Mouse (Mus musculus) lung, embryonic 16.5 days (tissue): ENCODE measurements around the gene Mmaa. TPM values are rescaled to one million over a fixed set of nuclear protein-coding genes. Genes with fewer than 3 reads are reported as not detected.

Experiments
- ATAC-seq: fragments of 200-750 bp; cut with Nextera tagmentation; 2 replicates; pipeline ENCODE4 v1.8.0; 2017; ENCODE audit warnings: low read depth, mild to moderate bottlenecking, moderate library complexity
- H3K27ac ChIP-seq: fragments of 300-500 bp; sonication (generic); 2 replicates; pipeline ENCODE4 v1.5.1; 2014; ENCODE audit warnings: mild to moderate bottlenecking, control low read depth, low read length
- H3K27me3 ChIP-seq: fragments of 300-500 bp; sonication (generic); 2 replicates; pipeline ENCODE4 v1.6.1; 2014; ENCODE audit warnings: low read depth, low read length, mixed read lengths; ENCODE audit not compliant: control insufficient read depth, insufficient read depth
- H3K36me3 ChIP-seq: fragments of 300-500 bp; sonication (generic); 2 replicates; pipeline ENCODE4 v1.6.1; 2014; ENCODE audit warnings: low read length; ENCODE audit not compliant: control insufficient read depth, insufficient read depth
- H3K4me1 ChIP-seq: fragments of 300-500 bp; sonication (generic); replicated peaks from 2 replicates; pipeline ENCODE4 v1.6.1; 2014; ENCODE audit warnings: low read length, mixed read lengths; ENCODE audit not compliant: control insufficient read depth, insufficient read depth
- H3K4me2 ChIP-seq: fragments of 300-500 bp; sonication (generic); 2 replicates; pipeline ENCODE4 v1.6.1; 2014; ENCODE audit warnings: low read depth, low read length, control low read depth
- H3K4me3 ChIP-seq: fragments of 300-500 bp; sonication (generic); 2 replicates; pipeline ENCODE4 v1.5.1; 2014; ENCODE audit warnings: mild to moderate bottlenecking, low read length, control low read depth
- H3K9ac ChIP-seq: fragments of 300-500 bp; sonication (generic); 2 replicates; pipeline ENCODE4 v1.6.1; 2014; ENCODE audit warnings: low read length, control low read depth
- H3K9me3 ChIP-seq: fragments of 300-500 bp; sonication (generic); 2 replicates; pipeline ENCODE4 v1.6.1; 2016; ENCODE audit warnings: low read length; ENCODE audit not compliant: control insufficient read depth
- WGBS: fragments of 180-500 bp; shearing (Covaris S2); extraction: QIAGEN DNeasy Blood & Tissue Kit; methylation state at CpG from one replicate; pipeline ENCODE4 v1.1.7; 2014; 5-methylcytosine and 5-hydroxymethylcytosine counted together
- polyA plus RNA-seq: library from polyadenylated mRNA; unstranded; fragments of >200 nt; fragmentation: Nextera tagmentation; extraction: Ambion mirVana; gene quantifications from 2 replicates; pipeline ENCODE4 v1.2.1, GENCODE M21; 2015

Mmaa gene
- polyA plus RNA-seq, 1 experiment from 2014 or later: 12.0 TPM

DNA sequence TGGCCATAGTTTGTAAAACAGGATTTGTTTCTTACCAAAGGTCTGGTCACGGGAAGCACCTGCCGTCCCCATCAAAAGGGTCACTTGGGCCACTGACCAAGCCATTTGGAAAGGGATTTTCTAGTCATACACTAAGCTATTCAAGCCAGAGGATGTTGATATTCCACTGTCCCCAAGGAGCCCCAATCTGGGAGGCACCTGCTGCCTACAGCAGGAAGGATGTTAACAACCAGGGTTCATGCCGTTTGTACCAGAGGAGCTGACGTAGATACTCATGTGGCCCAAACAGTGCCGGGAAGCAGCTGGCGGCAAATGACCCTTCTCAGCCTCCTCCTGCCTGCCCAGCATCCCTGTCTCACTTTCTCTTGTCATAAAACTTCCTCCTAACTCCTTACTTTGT lies 30.8 kb upstream of the Mmaa start:
- H3K9ac ChIP-seq: no peak overlapping the region
- no peak overlapping the region for H3K27ac ChIP-seq
- H3K27me3 ChIP-seq: no peaks in the 10 kb centered on the region
- H3K9me3 ChIP-seq: no peaks in the 10 kb centered on the region
- peaks cover 9% of the 10 kb centered on the region for H3K4me1 ChIP-seq
- ATAC-seq: peak; percentile 68
- 70% methylated on average over 6 of the region's 6 CpGs for WGBS
- H3K4me3 ChIP-seq: no peak overlapping the region
- no peaks in the 10 kb centered on the region for H3K36me3 ChIP-seq
- H3K4me2 ChIP-seq: no peak overlapping the region

DNA sequence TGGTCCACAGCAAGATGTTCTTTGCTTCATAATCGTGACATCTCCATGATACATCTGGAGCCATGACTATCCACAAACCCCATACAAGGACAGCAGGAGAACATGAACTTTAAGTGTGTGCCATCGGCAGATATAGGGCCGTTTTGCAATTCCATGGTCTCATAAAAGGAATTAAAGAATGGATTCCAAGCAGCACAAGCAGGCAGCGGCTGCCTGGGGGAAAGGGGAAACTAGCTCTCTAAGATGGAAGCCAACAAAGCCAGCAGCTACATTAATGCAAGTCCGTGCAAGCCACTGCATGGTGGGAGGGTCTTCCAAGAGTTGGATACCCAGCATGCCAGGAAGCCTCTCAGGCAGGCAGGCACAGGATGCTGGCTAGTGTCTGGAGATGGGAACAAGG lies 30.2 kb upstream of the Mmaa start:
- Histone ChIP-seq H3K4me1 (peaks cover 9% of the 10 kb centered on the region), H3K4me3 (no peak overlapping the region), H3K9me3 (no peaks in the 10 kb centered on the region), H3K27ac (0 out of 2 replicates have a peak overlapping the region, but pooled peaks have one; percentile 1), H3K27me3 (no peaks in the 10 kb centered on the region), H3K36me3 (no peaks in the 10 kb centered on the region), H3K4me2 (no peak overlapping the region), H3K9ac (no peak overlapping the region)
- 72% methylated on average over 5 of the region's 5 CpGs for WGBS
- ATAC-seq: 0 out of 2 replicates have a peak, but pooled peaks have one; percentile 7

DNA sequence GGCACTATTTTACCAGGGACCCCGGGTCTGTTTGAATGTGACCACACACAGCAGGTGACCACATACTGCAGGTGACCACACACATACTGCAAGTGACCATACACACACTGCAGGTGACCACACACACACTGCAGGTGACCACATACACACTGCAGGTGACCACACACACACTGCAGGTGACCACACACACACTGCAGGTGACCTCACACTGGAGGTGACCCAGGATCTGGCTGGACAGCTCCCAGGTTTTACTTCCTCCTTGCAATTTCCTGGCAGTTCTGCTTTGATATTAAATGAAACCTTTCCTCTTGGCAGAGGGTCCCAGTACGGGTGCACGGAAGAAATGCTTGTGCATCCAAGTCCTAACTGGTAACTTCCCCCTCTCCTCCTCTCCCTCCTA lies 29.3 kb upstream of the Mmaa start:
- Histone ChIP-seq H3K27ac (no peak overlapping the region), H3K4me3 (no peak overlapping the region), H3K9ac (no peak overlapping the region), H3K4me1 (peaks cover 9% of the 10 kb centered on the region), H3K9me3 (no peaks in the 10 kb centered on the region), H3K27me3 (no peaks in the 10 kb centered on the region), H3K4me2 (no peak overlapping the region), H3K36me3 (no peaks in the 10 kb centered on the region)
- no peak for ATAC-seq
- 39% methylated on average over 3 of the region's 3 CpGs for WGBS

DNA sequence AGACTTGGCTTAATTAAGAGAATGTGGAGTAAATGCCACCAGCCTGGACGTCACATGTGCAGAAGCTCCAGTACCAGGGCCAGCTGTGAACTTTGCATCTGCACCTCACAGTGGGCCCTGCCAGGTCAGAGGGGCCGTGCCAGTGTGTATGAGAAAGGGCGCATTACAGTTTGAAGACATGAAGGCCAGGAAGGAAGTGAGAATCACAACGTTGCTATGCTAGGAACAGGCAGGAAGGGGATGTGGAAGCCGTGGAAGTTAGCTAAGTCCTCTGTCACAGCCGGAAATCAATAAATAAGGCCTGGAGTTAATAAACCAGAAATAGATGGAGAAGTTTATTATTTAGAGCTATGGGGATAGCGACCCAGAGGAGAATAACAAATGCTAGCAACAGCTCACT lies 28.4 kb upstream of the Mmaa start:
- Histone ChIP-seq H3K27me3 (no peaks in the 10 kb centered on the region), H3K4me1 (peaks cover 9% of the 10 kb centered on the region), H3K27ac (peak overlapping the region; percentile 47; the same call in 1 of the 2 replicates), H3K9me3 (no peaks in the 10 kb centered on the region), H3K9ac (no peak overlapping the region), H3K4me2 (no peak overlapping the region), H3K36me3 (no peaks in the 10 kb centered on the region), H3K4me3 (no peak overlapping the region)
- 43% methylated on average over 7 of the region's 7 CpGs for WGBS
- peak; percentile 66 for ATAC-seq

DNA sequence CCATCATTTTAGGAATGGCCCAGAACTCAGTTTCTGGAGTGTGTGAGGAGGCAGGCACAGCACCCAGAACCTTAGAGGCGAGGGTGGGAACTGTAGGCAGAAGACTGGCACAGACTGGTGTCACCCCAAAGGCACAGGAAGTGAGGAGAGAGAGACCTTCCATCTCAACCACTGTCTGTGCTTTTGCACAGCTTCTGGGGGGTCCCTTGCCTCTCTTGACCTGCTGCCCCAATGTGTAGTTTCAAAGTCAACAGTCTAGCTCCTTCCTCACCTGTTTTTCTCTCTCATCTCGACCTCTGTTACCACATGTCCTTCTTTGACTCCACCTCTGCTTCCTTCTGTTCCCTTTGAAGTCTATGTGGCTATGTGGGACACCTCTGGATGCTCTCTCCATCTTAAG lies 16.1 kb upstream of the Mmaa start:
- WGBS: 50% methylated on average over 2 of the region's 2 CpGs
- Histone ChIP-seq H3K27me3 (no peaks in the 10 kb centered on the region), H3K4me3 (no peak overlapping the region), H3K27ac (no peak overlapping the region), H3K9me3 (no peaks in the 10 kb centered on the region), H3K36me3 (no peaks in the 10 kb centered on the region), H3K4me1 (no peaks in the 10 kb centered on the region), H3K4me2 (no peak overlapping the region), H3K9ac (no peak overlapping the region)
- no peak for ATAC-seq

DNA sequence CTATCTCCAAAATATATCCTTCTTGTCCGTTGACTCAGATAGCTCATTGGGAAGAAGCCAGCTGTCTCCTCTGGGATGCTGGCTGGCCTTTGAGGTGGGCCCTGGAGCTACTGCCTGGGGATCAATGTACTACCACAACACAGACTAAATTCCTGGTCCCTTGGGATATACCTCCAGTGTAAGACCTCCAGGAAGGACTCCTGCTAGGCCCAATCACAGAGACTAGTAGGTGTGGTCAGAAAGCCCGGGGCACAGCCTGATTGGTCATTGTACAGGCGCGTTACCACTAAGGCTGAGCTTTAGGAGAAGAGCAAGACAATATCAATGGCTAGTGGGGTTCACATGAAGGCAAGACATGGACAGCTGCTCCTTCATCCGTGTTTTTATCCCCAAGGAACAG lies 11.2 kb upstream of the Mmaa start:
- 68% methylated on average over 5 of the region's 5 CpGs for WGBS

DNA sequence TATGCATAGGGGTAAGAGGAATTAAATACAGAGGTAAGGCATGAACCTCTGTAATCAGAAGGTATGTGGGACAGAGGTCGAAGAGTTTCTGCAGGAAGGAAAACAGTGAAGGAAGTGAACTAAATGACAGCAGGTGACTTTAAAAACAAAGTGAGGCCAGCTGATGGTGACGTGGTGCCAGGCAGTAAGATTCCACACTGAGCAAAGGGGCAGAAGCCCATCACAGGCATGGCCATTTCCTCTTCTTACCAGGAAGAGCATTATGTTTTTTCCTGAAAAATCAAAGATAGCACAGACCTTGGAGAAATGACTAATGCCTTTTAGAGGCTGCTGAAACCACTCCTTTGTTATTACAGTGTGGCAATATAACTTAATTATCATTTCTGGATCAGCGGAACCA lies 6.8 kb upstream of the Mmaa start:
- no peak overlapping the region for H3K4me3 ChIP-seq
- no peaks in the 10 kb centered on the region for H3K36me3 ChIP-seq
- no peak overlapping the region for H3K9ac ChIP-seq
- no peaks in the 10 kb centered on the region for H3K27me3 ChIP-seq
- no peaks in the 10 kb centered on the region for H3K9me3 ChIP-seq
- no peaks in the 10 kb centered on the region; the same call in 1 of the 2 replicates for H3K4me1 ChIP-seq
- WGBS: 62% methylated on average over 3 of the region's 3 CpGs
- H3K4me2 ChIP-seq: no peak overlapping the region
- no peak overlapping the region for H3K27ac ChIP-seq
- ATAC-seq: no peak

More for the DNA sequence above, 11.2 kb upstream of the Mmaa start:
- no peak for ATAC-seq
- Histone ChIP-seq H3K4me2 (no peak overlapping the region), H3K4me1 (no peaks in the 10 kb centered on the region), H3K4me3 (no peak overlapping the region), H3K27me3 (no peaks in the 10 kb centered on the region), H3K9ac (no peak overlapping the region), H3K27ac (no peak overlapping the region), H3K36me3 (no peaks in the 10 kb centered on the region), H3K9me3 (no peaks in the 10 kb centered on the region)

DNA sequence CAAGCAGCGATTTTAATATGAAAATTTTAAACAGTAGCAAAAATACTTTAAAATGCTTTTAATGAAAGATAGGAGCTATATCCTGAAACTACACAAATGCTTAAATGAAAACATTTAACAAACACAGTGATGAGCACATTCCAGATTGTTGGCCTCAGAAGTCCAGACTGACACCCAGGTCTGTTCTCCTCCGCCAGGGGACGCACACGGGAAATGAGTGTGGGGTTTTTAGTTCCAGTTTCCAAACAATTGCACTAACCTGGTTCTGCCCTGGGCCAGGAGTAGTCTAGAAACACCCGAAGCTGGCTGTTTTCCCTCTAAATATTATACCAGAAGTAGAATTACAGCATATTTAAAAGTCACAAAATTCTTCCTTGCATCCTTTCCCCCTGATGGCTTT lies 5.0 kb upstream of the Mmaa start:
- Histone ChIP-seq H3K36me3 (no peaks in the 10 kb centered on the region), H3K9ac (no peak overlapping the region), H3K9me3 (no peaks in the 10 kb centered on the region), H3K4me3 (no peak overlapping the region), H3K4me1 (peaks cover 5% of the 10 kb centered on the region), H3K27ac (no peak overlapping the region), H3K4me2 (no peak overlapping the region), H3K27me3 (no peaks in the 10 kb centered on the region)
- ATAC-seq: no peak
- WGBS: 63% methylated on average over 5 of the region's 5 CpGs

DNA sequence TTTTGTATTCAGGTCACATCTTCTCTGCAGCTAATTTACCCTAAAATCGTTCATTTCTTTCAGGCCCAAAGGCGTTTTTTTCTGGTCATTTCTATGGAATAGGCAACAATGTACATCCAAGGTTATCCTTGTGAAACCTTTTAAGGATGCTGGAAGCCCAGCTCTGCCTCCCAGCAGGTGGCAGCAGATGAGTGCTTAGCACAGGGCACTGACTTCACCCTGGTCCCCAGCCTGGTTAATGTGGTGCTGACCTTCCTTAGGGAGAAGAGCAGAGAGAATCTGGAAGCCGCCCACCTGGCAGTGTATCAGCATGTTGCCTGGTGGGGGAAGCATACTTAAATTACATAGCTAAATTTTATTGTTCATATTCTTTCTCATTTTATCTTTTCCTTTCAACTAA lies 3.0 kb upstream of the Mmaa start:
- no peak for ATAC-seq
- no peak overlapping the region for H3K4me3 ChIP-seq
- H3K9me3 ChIP-seq: no peaks in the 10 kb centered on the region
- H3K36me3 ChIP-seq: no peaks in the 10 kb centered on the region
- WGBS: 27% methylated on average over 3 of the region's 3 CpGs
- H3K27ac ChIP-seq: no peak overlapping the region
- H3K4me2 ChIP-seq: no peak overlapping the region
- H3K9ac ChIP-seq: no peak overlapping the region
- peaks cover 15% of the 10 kb centered on the region for H3K4me1 ChIP-seq
- no peaks in the 10 kb centered on the region for H3K27me3 ChIP-seq
